Mouse (Mus musculus) ES-Bruce4 (cell line): ENCODE data around the gene Sestd1.

Experiments used
- CTCF ChIP-seq: IDR thresholded peaks from one replicate; pipeline ENCODE4 v1.8.1; 2011; ENCODE audit warnings: low read depth, low read length
- EP300 ChIP-seq: IDR thresholded peaks from 2 replicates; pipeline ENCODE4 v1.6.1; 2011; ENCODE audit warnings: low read depth, low read length; ENCODE audit not compliant: insufficient read depth

DNA sequence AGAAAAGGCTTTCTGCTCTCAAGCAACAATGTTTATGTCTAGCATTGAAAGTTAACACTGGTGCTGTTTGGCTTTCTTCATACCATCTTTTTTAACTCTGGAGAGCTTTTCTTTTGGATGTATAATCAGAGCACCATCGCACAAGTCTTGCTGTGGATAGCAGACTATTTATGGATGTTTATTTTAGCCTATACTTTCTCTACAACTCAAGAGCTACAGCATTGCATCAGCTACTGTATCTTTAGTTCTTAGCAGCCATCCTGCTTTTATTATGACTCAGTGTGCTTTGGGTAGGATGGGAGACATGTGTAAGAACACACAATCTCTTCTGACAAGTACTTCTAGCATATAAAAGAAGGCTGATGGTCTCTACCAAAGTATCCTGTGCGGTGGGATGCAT, 96.7 kb downstream of the Sestd1 start:
- no peak for TF ChIP-seq CTCF
- TF ChIP-seq EP300: no peak
